Mouse (Mus musculus): Measurements from ENCODE around the gene Rpl11.

DNA sequence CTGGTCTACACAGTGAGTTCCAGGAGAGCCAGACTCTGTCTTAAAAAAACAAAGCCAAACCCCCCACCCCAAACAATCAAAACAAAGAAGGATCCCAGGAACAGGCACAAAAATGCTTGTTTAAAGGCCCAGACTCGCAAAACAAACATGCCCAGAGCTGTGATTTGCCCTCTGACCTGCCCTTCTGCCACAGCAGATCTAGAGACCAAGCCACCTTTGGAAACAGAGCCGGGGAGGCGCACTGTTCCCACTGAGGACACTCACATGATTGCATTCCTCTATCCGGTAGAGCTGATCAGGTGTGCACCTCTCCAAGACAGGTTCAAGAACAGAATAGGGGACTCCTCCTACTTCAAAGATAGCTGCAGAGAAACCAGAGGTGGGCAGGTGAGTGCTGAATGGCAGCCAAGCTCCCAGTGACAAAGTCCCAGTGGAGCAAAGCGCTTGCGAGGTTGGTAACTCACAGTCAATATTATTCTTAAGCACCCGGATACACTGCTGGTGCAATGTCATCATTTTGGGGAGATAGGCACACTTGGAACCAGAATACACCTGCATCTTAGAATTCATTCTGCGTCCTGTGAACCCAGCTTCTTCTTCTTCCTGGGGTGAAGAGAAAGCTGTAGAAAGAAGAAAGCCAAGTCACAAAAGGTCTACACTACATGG is 44.3 kb downstream of the Rpl11 start:
- TF ChIP-seq CTCF (IDR thresholded peaks at IDR 0.05; ENCODE audit: low read depth) (no peak), EP300 (IDR thresholded peaks at IDR 0.05; ENCODE audit: low read depth) (no peak)
